Comparison of ENCODE assay signal across 9 mouse cellular contexts in the genomic region with DNA sequence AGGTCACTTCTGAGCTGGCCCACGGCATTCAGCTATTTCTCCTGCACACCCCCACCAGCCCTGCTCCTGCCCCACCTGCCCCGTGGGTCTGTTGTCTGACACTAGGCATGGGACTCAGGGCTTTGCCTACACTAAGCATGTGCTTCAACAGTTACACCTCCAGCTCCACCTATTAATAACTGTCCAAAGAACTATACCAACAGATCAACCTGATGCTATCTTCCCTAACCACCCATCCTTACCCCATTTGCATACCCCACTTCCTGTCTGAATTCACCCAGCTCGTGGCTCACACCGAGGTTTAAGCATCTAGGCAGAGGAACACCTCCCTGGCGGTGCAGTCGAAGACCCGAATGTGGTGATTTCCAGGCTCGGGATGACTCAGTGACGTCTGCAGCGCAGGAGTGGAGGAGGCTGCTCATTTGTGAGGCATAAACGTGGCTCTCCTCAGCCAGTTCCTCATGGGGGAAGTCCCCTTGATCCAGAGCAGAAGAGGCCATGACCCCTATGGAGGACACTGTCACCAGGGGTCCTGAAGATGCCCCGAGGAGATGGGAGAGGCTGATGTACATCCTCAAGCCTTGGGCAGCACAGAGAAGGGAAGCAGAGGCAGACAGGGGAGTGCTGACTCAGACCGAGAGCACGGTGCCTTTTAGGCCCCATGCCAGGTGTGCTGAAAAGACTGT. TPM values are rescaled to one million over a fixed set of nuclear protein-coding genes. Genes with fewer than 3 reads are reported as not detected.
DNase-seq lines count a peak whose midpoint lies in the region; ATAC-seq and TF ChIP-seq lines count a peak whose summit lies in the region.
"Had no signal": no experiment of that assay in that cellular context is flagged by ENCODE, and none has a peak within 500 bp of the region (broad histone marks: within the 10 kb centered on the region; RNA-seq: fewer than 3 reads in every experiment).

No protein-coding gene starts in this region.

- DNase-seq in lung, postnatal 25 days (ENCODE audit: low spot score), result peak; percentile 52
- DNase-seq in lung, postnatal 14 days, result no peak
- peak; percentile 53 for DNase-seq in R1 (ENCODE audit: low read depth, low spot score)
- peak; percentile 70 for DNase-seq in thymus, postnatal 25 days
- DNase-seq in urinary bladder, postnatal 36 days (ENCODE audit: low spot score in 2 of 2), result no peak
- DNase-seq in cerebellum, adult 2 months, result no peak
- no peak for DNase-seq in right cerebral cortex, postnatal 10 days (ENCODE audit: low spot score in 2 of 2)

- H3K4me3 ChIP-seq in cerebellum, adult 2 months (replicated peaks; ENCODE audit: insufficient read depth, low read depth, low read length), result no peak overlapping the region
- H3K4me3 ChIP-seq: midbrain, embryonic 12.5 days had no signal

- no peaks in the 10 kb centered on the region for H3K27me3 ChIP-seq in cerebellum, adult 2 months (ENCODE audit: control insufficient read depth, insufficient read depth, low read length)
- H3K27me3 ChIP-seq: midbrain, embryonic 12.5 days had no signal

- no peaks in the 10 kb centered on the region for H3K4me1 ChIP-seq in cerebellum, adult 2 months (ENCODE audit: control insufficient read depth, insufficient read depth, low read length)
- H3K4me1 ChIP-seq: midbrain, embryonic 12.5 days had no signal

- no peak overlapping the region; the same call in 1 of the 2 replicates for H3K27ac ChIP-seq in cerebellum, adult 2 months (ENCODE audit: insufficient read depth, low read length)
- H3K27ac ChIP-seq: midbrain, embryonic 12.5 days had no signal

- TF ChIP-seq CTCF in cerebellum, adult 2 months (IDR thresholded peaks at IDR 0.05; ENCODE audit: borderline replicate concordance, insufficient read depth, low read depth, low read length), result no peak

- no peak for TF ChIP-seq POLR2A in cerebellum, adult 2 months (IDR thresholded peaks at IDR 0.05; ENCODE audit: borderline replicate concordance, insufficient read depth, low read length)

- 55% methylated on average over 14 of the region's 14 CpGs for WGBS in cerebellum, adult 2 months

- peak; percentile 56 for ATAC-seq in megakaryocyte progenitor cell, adult 5-6 weeks (replicated peaks; ENCODE audit: poor library complexity)

RNA-seq across cellular contexts. Expression of gene Slc25a19, which starts 13.0 kb away (rescaled TPM):
- 8.7 and 10.2 TPM in 2 replicates for total RNA-seq in megakaryocyte progenitor cell, adult 5-6 weeks (2015)
- total RNA-seq in megakaryocyte progenitor cell, adult 5-6 weeks (2017), result 15.2 and 18.2 TPM in 2 replicates
- polyA plus RNA-seq in cerebellum, adult 2 months (2012; rRNA removed), result 115 and 123 TPM in 2 replicates

RNA-seq across cellular contexts. Expression of gene Mif4gd, which starts 28.4 kb away (rescaled TPM):
- total RNA-seq in megakaryocyte progenitor cell, adult 5-6 weeks (2015), result 20.4 and 27.4 TPM in 2 replicates
- total RNA-seq in megakaryocyte progenitor cell, adult 5-6 weeks (2017), result 17.7 and 23.0 TPM in 2 replicates
- polyA plus RNA-seq in cerebellum, adult 2 months (2012; rRNA removed), result 86.9 and 97.3 TPM in 2 replicates

RNA-seq across cellular contexts. Expression of gene Gga3, which starts 37.3 kb away (rescaled TPM):
- 27.9 and 28.3 TPM in 2 replicates for total RNA-seq in megakaryocyte progenitor cell, adult 5-6 weeks (2015)
- 17.0 and 40.0 TPM in 2 replicates for total RNA-seq in megakaryocyte progenitor cell, adult 5-6 weeks (2017)
- 64.2 and 68.0 TPM in 2 replicates for polyA plus RNA-seq in cerebellum, adult 2 months (2012; rRNA removed)

RNA-seq across cellular contexts. Expression of gene Mrps7, which starts 37.4 kb away (rescaled TPM):
- total RNA-seq in megakaryocyte progenitor cell, adult 5-6 weeks (2015), result 56.9 and 63.7 TPM in 2 replicates
- 43.2 and 50.3 TPM in 2 replicates for total RNA-seq in megakaryocyte progenitor cell, adult 5-6 weeks (2017)
- polyA plus RNA-seq in cerebellum, adult 2 months (2012; rRNA removed), result 55.9 and 57.5 TPM in 2 replicates

Comparison
In these comparisons a context has a peak if more than half of its experiments do, and no peak if none do; other contexts are left out.
1. DNase-seq: peak in lung, postnatal 25 days (single experiment), R1 (single experiment) and thymus, postnatal 25 days (single experiment); none in lung, postnatal 14 days (single experiment), urinary bladder, postnatal 36 days (0 of 2), cerebellum, adult 2 months (0 of 2) and right cerebral cortex, postnatal 10 days (0 of 2).